In the genomic region with DNA sequence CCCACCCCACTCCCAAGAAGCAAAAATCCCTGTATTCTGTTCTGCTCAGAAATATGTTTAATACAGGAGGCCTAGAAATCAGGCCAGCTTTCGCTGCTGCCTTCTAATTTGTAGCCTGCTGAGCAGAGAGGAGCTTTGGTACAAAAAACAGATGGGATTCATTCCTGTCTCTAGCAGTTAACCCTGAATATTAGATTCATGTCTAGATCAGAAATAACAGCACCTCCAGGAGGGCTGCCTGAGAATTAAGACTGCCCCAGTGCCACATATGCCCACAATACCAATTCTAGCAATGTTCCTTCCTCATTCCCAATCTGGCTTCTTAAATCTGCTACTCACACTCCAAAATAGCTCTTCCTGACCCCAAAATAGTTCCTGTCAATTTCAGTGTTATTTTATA, we compare ENCODE assay signal across 24 mouse cellular contexts.
DNase-seq lines count a peak whose midpoint lies in the region; ATAC-seq lines count a peak whose summit lies in the region.
"Had no signal": no experiment of that assay in that cellular context is flagged by ENCODE, and none has a peak within 500 bp of the region (broad histone marks: within the 10 kb centered on the region; RNA-seq: fewer than 3 reads in every experiment).

No protein-coding gene starts in this region.

- WGBS in midbrain, embryonic 11.5 days, result 90% methylated on average over 1 of the region's 1 CpGs
- WGBS in midbrain, embryonic 15.5 days, result 75% methylated on average over 1 of the region's 1 CpGs

- 0 out of 2 replicates have a peak, but pooled peaks cover 2% of the 10 kb centered on the region for H3K36me3 ChIP-seq in midbrain, embryonic 11.5 days (ENCODE audit: control insufficient read depth, insufficient read depth, low read length)
- no peaks in the 10 kb centered on the region for H3K36me3 ChIP-seq in midbrain, embryonic 15.5 days (replicated peaks)

- no peak overlapping the region for H3K9ac ChIP-seq in midbrain, embryonic 11.5 days (ENCODE audit: low read length)
- H3K9ac ChIP-seq in midbrain, embryonic 15.5 days, result no peak overlapping the region
- H3K9ac ChIP-seq: limb, embryonic 12.5 days; liver, postnatal 0 days; midbrain, embryonic 13.5 days; neural tube, embryonic 12.5 days had no signal

- DNase-seq in frontal cortex, postnatal 14 days (ENCODE audit: low spot score in 2 of 2), result no peak
- peak; percentile 64 for DNase-seq in midbrain, embryonic 11.5 days (ENCODE audit: low spot score, missing footprints)
- DNase-seq in cerebellum, adult 8-10 months, result peak; percentile 58
- peak; percentile 47 to 60 for DNase-seq in cerebellum, postnatal 36 days
- no peak for DNase-seq in gastrocnemius, adult 8-10 months (ENCODE audit: low spot score in 2 of 2)
- no peak for DNase-seq in heart, postnatal 36 days
- DNase-seq: adrenal gland, postnatal 25 days; gastrocnemius, adult 2 months; kidney, postnatal 25 days; liver, postnatal 0 days; right cerebral cortex, postnatal 14 days had no signal

- no peaks in the 10 kb centered on the region for H3K27me3 ChIP-seq in midbrain, embryonic 11.5 days (ENCODE audit: control insufficient read depth, insufficient read depth, low read length)
- H3K27me3 ChIP-seq in midbrain, embryonic 15.5 days (replicated peaks), result no peaks in the 10 kb centered on the region
- H3K27me3 ChIP-seq: limb, embryonic 12.5 days; midbrain, embryonic 13.5 days; neural tube, embryonic 12.5 days had no signal

- no peaks in the 10 kb centered on the region for H3K4me1 ChIP-seq in midbrain, embryonic 11.5 days (ENCODE audit: control insufficient read depth, insufficient read depth, low read length)
- no peaks in the 10 kb centered on the region for H3K4me1 ChIP-seq in midbrain, embryonic 15.5 days
- H3K4me1 ChIP-seq: forebrain, embryonic 10.5 days; heart, embryonic 10.5 days; hindbrain, embryonic 10.5 days; limb, embryonic 12.5 days; midbrain, embryonic 13.5 days; neural tube, embryonic 12.5 days had no signal

- peak; percentile 29 for ATAC-seq in frontal cortex, adult (ENCODE audit: low TSS enrichment)
- ATAC-seq in midbrain, embryonic 11.5 days (ENCODE audit: low FRiP score), result no peak
- no peak for ATAC-seq in midbrain, embryonic 15.5 days (replicated peaks)
- ATAC-seq: CD4-positive, CD25-positive, alpha-beta regulatory T cell, adult 4 months; intestine, postnatal 0 days; liver, postnatal 0 days; lung, postnatal 0 days; midbrain, embryonic 13.5 days had no signal

- H3K4me3 ChIP-seq in midbrain, embryonic 11.5 days (ENCODE audit: low read depth, low read length), result no peak overlapping the region
- H3K4me3 ChIP-seq in midbrain, embryonic 15.5 days, result no peak overlapping the region
- H3K4me3 ChIP-seq: forebrain, embryonic 10.5 days; gastrocnemius, adult 2 months; heart, embryonic 10.5 days; hindbrain, embryonic 10.5 days; limb, embryonic 12.5 days; midbrain, embryonic 13.5 days; neural tube, embryonic 12.5 days had no signal

- no peak overlapping the region for H3K4me2 ChIP-seq in midbrain, embryonic 11.5 days
- H3K4me2 ChIP-seq in midbrain, embryonic 15.5 days, result no peak overlapping the region
- H3K4me2 ChIP-seq: limb, embryonic 12.5 days; liver, embryonic 11.5 days; midbrain, embryonic 13.5 days; neural tube, embryonic 12.5 days had no signal

- H3K27ac ChIP-seq in midbrain, embryonic 11.5 days (ENCODE audit: low read depth, low read length), result no peak overlapping the region
- H3K27ac ChIP-seq in midbrain, embryonic 15.5 days, result no peak overlapping the region
- H3K27ac ChIP-seq: forebrain, embryonic 10.5 days; gastrocnemius, adult 2 months; heart, embryonic 10.5 days; hindbrain, embryonic 10.5 days; limb, embryonic 12.5 days; midbrain, embryonic 13.5 days; neural tube, embryonic 12.5 days; stomach, postnatal 0 days had no signal

- no peaks in the 10 kb centered on the region for H3K9me3 ChIP-seq in midbrain, embryonic 11.5 days (ENCODE audit: control insufficient read depth, low read length)
- H3K9me3 ChIP-seq in midbrain, embryonic 15.5 days, result no peaks in the 10 kb centered on the region
- H3K9me3 ChIP-seq: forebrain, embryonic 10.5 days; heart, embryonic 10.5 days; hindbrain, embryonic 10.5 days; limb, embryonic 12.5 days; midbrain, embryonic 13.5 days; neural tube, embryonic 12.5 days had no signal

- intact Hi-C loops in heart, postnatal 36 days (cut with DNase I), result no loop called here

Comparison
In these comparisons a context has a peak if more than half of its experiments do, and no peak if none do; other contexts are left out.
1. DNase-seq: peak in midbrain, embryonic 11.5 days (single experiment), cerebellum, adult 8-10 months (single experiment) and cerebellum, postnatal 36 days (2 of 2); none in frontal cortex, postnatal 14 days (0 of 2), gastrocnemius, adult 8-10 months (0 of 2) and heart, postnatal 36 days (0 of 2).